Mouse (Mus musculus) kidney, postnatal 0 days (tissue): Measurements from ENCODE around the gene Vps35. TPM values are rescaled to one million over a fixed set of nuclear protein-coding genes. Genes with fewer than 3 reads are reported as not detected.

ENCODE experiments used
- ATAC-seq: fragments of 200-750 bp; cut with Nextera tagmentation; replicated peaks from 2 replicates; pipeline ENCODE4 v1.8.0; 2017; ENCODE audit warnings: low read depth, moderate number of reproducible peaks, moderate TSS enrichment, moderate library complexity; ENCODE audit not compliant: low FRiP score
- DNase-seq: peaks from one replicate; pipeline ENCODE4 v3.0.0-alpha.2; 2016; ENCODE audit warnings: low spot score
- H3K27ac ChIP-seq: fragments of 300-500 bp; sonication (generic); 2 replicates; pipeline ENCODE4 v1.5.1; 2014; ENCODE audit warnings: mild to moderate bottlenecking
- H3K27me3 ChIP-seq: fragments of 300-500 bp; sonication (generic); 2 replicates; pipeline ENCODE4 v1.6.1; 2014; ENCODE audit warnings: low read length, mixed read lengths; ENCODE audit not compliant: insufficient read depth
- H3K36me3 ChIP-seq: fragments of 300-500 bp; sonication (generic); 2 replicates; pipeline ENCODE4 v1.6.1; 2014; ENCODE audit warnings: low read length, mixed read lengths; ENCODE audit not compliant: insufficient read depth
- H3K4me1 ChIP-seq: fragments of 300-500 bp; sonication (generic); replicated peaks from 2 replicates; pipeline ENCODE4 v1.6.1; 2014; ENCODE audit warnings: antibody characterized with exemption, low read length, mixed read lengths; ENCODE audit not compliant: insufficient read depth
- H3K4me2 ChIP-seq: fragments of 300-500 bp; sonication (generic); 2 replicates; pipeline ENCODE4 v1.6.1; 2014; ENCODE audit warnings: mild to moderate bottlenecking, low read length, moderate library complexity, mixed read lengths
- H3K4me3 ChIP-seq: fragments of 300-500 bp; sonication (generic); replicated peaks from 2 replicates; pipeline ENCODE4 v1.5.1; 2014; ENCODE audit warnings: low read depth, low read length
- H3K9ac ChIP-seq: fragments of 300-500 bp; sonication (generic); 2 replicates; pipeline ENCODE4 v1.6.1; 2014; ENCODE audit warnings: low read depth, low read length
- H3K9me3 ChIP-seq: fragments of 300-500 bp; sonication (generic); replicated peaks from 2 replicates; pipeline ENCODE4 v1.6.1; 2016; ENCODE audit warnings: low read length, inconsistent platforms, mixed read lengths
- CTCF ChIP-seq: IDR thresholded peaks from 2 replicates; pipeline ENCODE4 v1.5.1; 2016; ENCODE audit warnings: antibody characterized with exemption, low read depth, mild to moderate bottlenecking, moderate library complexity
- WGBS: fragments of 180-500 bp; shearing (Covaris S2); extraction: QIAGEN DNeasy Blood & Tissue Kit; methylation state at CpG from one replicate; pipeline ENCODE4 v1.1.7; 2014; 5-methylcytosine and 5-hydroxymethylcytosine counted together
- polyA plus RNA-seq: library from polyadenylated mRNA; unstranded; fragments of >200 nt; fragmentation: Nextera tagmentation; extraction: Ambion mirVana; gene quantifications from 2 replicates; pipeline ENCODE4 v1.2.1, GENCODE M21; 2015

Gene Vps35
- polyA plus RNA-seq, 1 experiment from 2014 or later = 128 TPM

DNA sequence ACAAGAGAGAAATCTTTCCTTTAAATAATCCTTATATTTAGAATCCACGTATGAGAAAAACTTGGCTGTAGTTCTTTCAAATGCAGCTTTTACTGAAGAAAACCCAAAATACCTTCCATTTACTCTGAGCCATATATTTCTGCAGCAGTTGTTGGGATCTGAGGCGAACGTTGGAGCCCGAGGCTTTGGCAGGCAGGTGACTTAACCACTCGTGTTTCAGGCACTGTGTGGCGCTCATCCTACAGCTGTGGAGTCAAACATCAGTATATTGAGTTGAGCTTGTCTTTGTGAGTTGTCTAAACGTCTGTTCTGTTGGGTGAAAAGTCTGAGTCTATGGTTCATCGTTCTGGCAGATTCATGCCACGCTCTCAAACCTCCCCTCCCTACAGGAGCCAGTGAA, 27.4 kb upstream of the Vps35 start:
- no peak for ATAC-seq
- no peak for DNase-seq
- 70% methylated on average over 9 of the region's 9 CpGs for WGBS

GRCm38 (mm10) chr8:85323084-85323483, 23.5 kb upstream of the Vps35 start:
- H3K27ac ChIP-seq = no peak overlapping the region
- 80% methylated on average over 3 of the region's 3 CpGs for WGBS
- H3K4me3 ChIP-seq = no peak overlapping the region
- H3K9me3 ChIP-seq = no peaks in the 10 kb centered on the region
- no peaks in the 10 kb centered on the region for H3K27me3 ChIP-seq
- no peak for ATAC-seq
- H3K36me3 ChIP-seq = no peaks in the 10 kb centered on the region
- DNase-seq = no peak
- no peaks in the 10 kb centered on the region for H3K4me1 ChIP-seq
- H3K9ac ChIP-seq = no peak overlapping the region
- TF ChIP-seq CTCF = no peak
- H3K4me2 ChIP-seq = no peak overlapping the region

More for the DNA sequence above, 27.4 kb upstream of the Vps35 start:
- no peak overlapping the region for H3K4me3 ChIP-seq
- H3K4me2 ChIP-seq = no peak overlapping the region
- H3K27ac ChIP-seq = no peak overlapping the region
- no peak for TF ChIP-seq CTCF
- H3K36me3 ChIP-seq = no peaks in the 10 kb centered on the region
- no peaks in the 10 kb centered on the region for H3K9me3 ChIP-seq
- H3K27me3 ChIP-seq = no peaks in the 10 kb centered on the region
- no peak overlapping the region for H3K9ac ChIP-seq
- no peaks in the 10 kb centered on the region for H3K4me1 ChIP-seq

GRCm38 (mm10) chr8:85321981-85322380, 22.4 kb upstream of the Vps35 start:
- Histone ChIP-seq H3K9me3 (no peaks in the 10 kb centered on the region), H3K36me3 (no peaks in the 10 kb centered on the region), H3K4me2 (no peak overlapping the region), H3K27me3 (no peaks in the 10 kb centered on the region), H3K27ac (no peak overlapping the region), H3K9ac (no peak overlapping the region), H3K4me1 (no peaks in the 10 kb centered on the region), H3K4me3 (no peak overlapping the region)
- DNase-seq = no peak
- TF ChIP-seq CTCF = no peak
- ATAC-seq = no peak
- 87% methylated on average over 15 of the region's 15 CpGs for WGBS

- DNase-seq = no peak
These were observed 18.9 kb upstream of the Vps35 start for GRCm38 (mm10) chr8:85318534-85318933.

GRCm38 (mm10) chr8:85313036-85313435, 13.4 kb upstream of the Vps35 start:
- no peak overlapping the region for H3K4me2 ChIP-seq
- H3K9ac ChIP-seq = no peak overlapping the region
- DNase-seq (no peak), ATAC-seq (no peak)
- H3K27ac ChIP-seq = no peak overlapping the region
- H3K4me1 ChIP-seq = no peaks in the 10 kb centered on the region
- TF ChIP-seq CTCF = no peak
- H3K27me3 ChIP-seq = no peaks in the 10 kb centered on the region
- 83% methylated on average over 3 of the region's 3 CpGs for WGBS
- no peaks in the 10 kb centered on the region for H3K9me3 ChIP-seq
- H3K4me3 ChIP-seq = no peak overlapping the region
- H3K36me3 ChIP-seq = peaks cover 1% of the 10 kb centered on the region; the same call in 1 of the 2 replicates

More at GRCm38 (mm10) chr8:85318534-85318933, 18.9 kb upstream of the Vps35 start:
- 90% methylated on average over 4 of the region's 4 CpGs for WGBS
- no peak overlapping the region for H3K27ac ChIP-seq
- H3K27me3 ChIP-seq = no peaks in the 10 kb centered on the region
- H3K9ac ChIP-seq = no peak overlapping the region
- no peak overlapping the region for H3K4me3 ChIP-seq
- TF ChIP-seq CTCF = no peak
- ATAC-seq = no peak
- no peak overlapping the region for H3K4me2 ChIP-seq
- H3K9me3 ChIP-seq = no peaks in the 10 kb centered on the region
- no peaks in the 10 kb centered on the region for H3K4me1 ChIP-seq
- H3K36me3 ChIP-seq = no peaks in the 10 kb centered on the region

DNA sequence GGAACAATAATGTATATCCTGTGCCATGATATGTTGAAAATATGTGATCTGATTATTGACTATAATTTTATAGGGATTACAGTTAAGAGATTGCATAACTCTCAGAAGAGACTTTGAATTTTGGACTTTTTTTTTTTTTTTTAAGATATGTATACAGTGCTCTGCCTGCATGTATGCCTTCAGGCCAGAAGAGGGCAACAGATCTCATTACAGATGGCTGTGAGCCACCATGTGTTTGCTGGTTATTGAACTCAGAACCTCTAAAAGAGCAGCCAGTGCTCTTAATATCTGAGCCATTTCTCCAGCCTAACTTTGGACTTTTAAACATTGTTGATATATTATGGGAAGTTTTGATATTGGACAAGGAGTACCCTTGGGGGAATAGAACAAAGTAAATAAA, 12.1 kb upstream of the Vps35 start:
- no peak overlapping the region for H3K4me3 ChIP-seq
- no peak overlapping the region for H3K9ac ChIP-seq
- no peaks in the 10 kb centered on the region for H3K9me3 ChIP-seq
- no peaks in the 10 kb centered on the region for H3K27me3 ChIP-seq
- TF ChIP-seq CTCF = peak; percentile 87
- DNase-seq (peak; percentile 71), ATAC-seq (no peak)
- peaks cover 10% of the 10 kb centered on the region; the same call in 1 of the 2 replicates for H3K36me3 ChIP-seq
- H3K4me1 ChIP-seq = no peaks in the 10 kb centered on the region
- H3K4me2 ChIP-seq = no peak overlapping the region
- no peak overlapping the region for H3K27ac ChIP-seq

- no peak overlapping the region for H3K4me2 ChIP-seq
- ATAC-seq (no peak), DNase-seq (no peak)
- no peaks in the 10 kb centered on the region for H3K4me1 ChIP-seq
- no peak overlapping the region for H3K9ac ChIP-seq
- WGBS = 92% methylated on average over 2 of the region's 2 CpGs
- H3K27me3 ChIP-seq = no peaks in the 10 kb centered on the region
- peaks cover 21% of the 10 kb centered on the region; the same call in 1 of the 2 replicates for H3K36me3 ChIP-seq
- H3K27ac ChIP-seq = no peak overlapping the region
- no peak overlapping the region for H3K4me3 ChIP-seq
- TF ChIP-seq CTCF = no peak
- H3K9me3 ChIP-seq = no peaks in the 10 kb centered on the region
These were observed 9.0 kb upstream of the Vps35 start for GRCm38 (mm10) chr8:85308564-85308963.
